Comparison of ENCODE assay signal across 8 mouse cellular contexts in the genomic region with DNA sequence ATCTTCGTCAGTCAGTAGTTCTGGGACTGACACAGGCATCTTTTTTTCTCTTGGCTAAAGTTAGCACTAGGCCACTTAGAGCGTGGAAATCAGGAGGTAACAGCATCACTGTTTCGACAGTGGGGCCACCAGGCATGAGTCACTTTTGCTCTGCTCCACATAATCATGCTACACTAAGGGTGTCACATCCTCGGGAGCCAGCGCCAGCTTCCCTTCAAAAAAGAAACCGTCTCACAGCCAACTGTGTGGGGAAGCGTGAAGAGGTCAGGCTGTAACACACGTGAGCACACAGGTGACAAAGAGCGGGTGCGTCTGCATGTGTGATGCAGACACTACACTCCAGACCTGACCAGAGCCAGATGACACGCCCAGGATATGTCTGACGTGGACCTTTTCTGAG. TPM values are rescaled to one million over a fixed set of nuclear protein-coding genes. Genes with fewer than 3 reads are reported as not detected.
A peak's percentile ranks its signal among the peaks of the same experiment; 100 is the strongest.
DNase-seq lines count a peak whose midpoint lies in the region; ATAC-seq and TF ChIP-seq lines count a peak whose summit lies in the region.

No protein-coding gene starts in this region.

- H3K9me3 ChIP-seq in forebrain, embryonic 13.5 days (replicated peaks) = no peaks in the 10 kb centered on the region
- H3K9me3 ChIP-seq in hindbrain, embryonic 11.5 days (ENCODE audit: control insufficient read depth, low read length) = no peaks in the 10 kb centered on the region

- intact Hi-C loops in left cerebral cortex, adult 2 months (cut with DNase I) = loop anchor here (1.0 kb wide), 1 partner anchor 61 kb away; no protein-coding TSS in a partner anchor

- DNase-seq in right cerebral cortex, adult 18-20 months = peak; percentile 84
- no peak for DNase-seq in right cerebral cortex, postnatal 4 days
- peak; percentile 61 to 70 for DNase-seq in left cerebral cortex, adult 2 months (ENCODE audit: extremely low spot score in 1 of 2, low spot score in 2 of 2)
- peak; percentile 88 for DNase-seq in telencephalon, adult 2 months (ENCODE audit: low read depth, low spot score)
- DNase-seq in hindbrain, embryonic 11.5 days (ENCODE audit: low spot score) = no peak
- DNase-seq in urinary bladder, postnatal 36 days (ENCODE audit: low spot score in 2 of 2) = no peak

- no peak for TF ChIP-seq CTCF in left cerebral cortex, adult 2 months (IDR thresholded peaks at IDR 0.05)

- WGBS in forebrain, embryonic 13.5 days = 84% methylated on average over 12 of the region's 12 CpGs
- WGBS in hindbrain, embryonic 11.5 days = 85% methylated on average over 12 of the region's 12 CpGs

- peak; percentile 21 for ATAC-seq in granulocyte monocyte progenitor cell, adult 5-6 weeks (replicated peaks; ENCODE audit: poor library complexity, severe bottlenecking)
- ATAC-seq in forebrain, embryonic 13.5 days = no peak
- ATAC-seq in hindbrain, embryonic 11.5 days (ENCODE audit: low FRiP score) = no peak

- H3K27me3 ChIP-seq in forebrain, embryonic 13.5 days = no peaks in the 10 kb centered on the region
- H3K27me3 ChIP-seq in hindbrain, embryonic 11.5 days (ENCODE audit: control insufficient read depth, insufficient read depth, low read length) = no peaks in the 10 kb centered on the region

- no peak overlapping the region for H3K4me2 ChIP-seq in forebrain, embryonic 13.5 days
- H3K4me2 ChIP-seq in hindbrain, embryonic 11.5 days (replicated peaks; ENCODE audit: low read depth, low read length) = no peak overlapping the region

- H3K4me3 ChIP-seq in left cerebral cortex, adult 2 months = no peak overlapping the region
- H3K4me3 ChIP-seq in forebrain, embryonic 13.5 days = no peak overlapping the region
- no peak overlapping the region for H3K4me3 ChIP-seq in hindbrain, embryonic 11.5 days (ENCODE audit: low read depth, low read length)

- H3K36me3 ChIP-seq in forebrain, embryonic 13.5 days (ENCODE audit: poor library complexity, severe bottlenecking) = peaks cover 21% of the 10 kb centered on the region
- peaks cover 5% of the 10 kb centered on the region; the same call in 1 of the 2 replicates for H3K36me3 ChIP-seq in hindbrain, embryonic 11.5 days (ENCODE audit: control insufficient read depth, insufficient read depth, low read length)

- H3K27ac ChIP-seq in left cerebral cortex, adult 2 months = peak overlapping the region; percentile 73
- no peak overlapping the region for H3K27ac ChIP-seq in forebrain, embryonic 13.5 days
- H3K27ac ChIP-seq in hindbrain, embryonic 11.5 days (ENCODE audit: low read depth, low read length) = no peak overlapping the region

- no peaks in the 10 kb centered on the region; the same call in 1 of the 2 replicates for H3K4me1 ChIP-seq in forebrain, embryonic 13.5 days
- no peaks in the 10 kb centered on the region for H3K4me1 ChIP-seq in hindbrain, embryonic 11.5 days (replicated peaks; ENCODE audit: control insufficient read depth, insufficient read depth, low read length)

- no peak overlapping the region for H3K9ac ChIP-seq in forebrain, embryonic 13.5 days
- H3K9ac ChIP-seq in hindbrain, embryonic 11.5 days (ENCODE audit: low read depth, low read length) = no peak overlapping the region

RNA-seq across cellular contexts. Expression of gene Tex2, which starts 49.0 kb away (rescaled TPM):
- 73.6 and 80.2 TPM in 2 replicates for total RNA-seq in granulocyte monocyte progenitor cell, adult 5-6 weeks (2014; fragmentation: Nextera tagmentation)
- total RNA-seq in granulocyte monocyte progenitor cell, adult 5-6 weeks (2017) = 77.5 and 84.3 TPM in 2 replicates
- 100 to 1,000 TPM; 114 to 118 TPM for total RNA-seq in left cerebral cortex, adult 2 months (2021)
- polyA plus RNA-seq in forebrain, embryonic 13.5 days (2015; fragmentation: Nextera tagmentation; extraction: Ambion mirVana) = 9.6 and 10.7 TPM in 2 replicates
- 10.2 and 11.2 TPM in 2 replicates for polyA plus RNA-seq in hindbrain, embryonic 11.5 days (2014; fragmentation: Nextera tagmentation; extraction: Ambion mirVana)

Comparison
In these comparisons a context has a peak if more than half of its experiments do, and no peak if none do; other contexts are left out.
1. DNase-seq: peak in right cerebral cortex, adult 18-20 months (single experiment), left cerebral cortex, adult 2 months (2 of 2) and telencephalon, adult 2 months (single experiment); none in right cerebral cortex, postnatal 4 days (single experiment), hindbrain, embryonic 11.5 days (single experiment) and urinary bladder, postnatal 36 days (0 of 2).